Mouse (Mus musculus) CH12.LX (cell line): ENCODE results near the gene Abhd11. TPM values are rescaled to one million over a fixed set of nuclear protein-coding genes. Genes with fewer than 3 reads are reported as not detected.

Source experiments
- DNase-seq: peaks from one replicate; pipeline ENCODE4 v3.0.0-alpha.2; 2013; ENCODE audit errors: extremely low read depth
- H3K27ac ChIP-seq: 2 replicates; pipeline ENCODE4 v1.5.1; 2012; ENCODE audit warnings: low read depth, mild to moderate bottlenecking, control low read depth, moderate library complexity; ENCODE audit not compliant: insufficient read depth
- H3K27me3 ChIP-seq: replicated peaks from 2 replicates; pipeline ENCODE3; 2012; ENCODE audit warnings: inconsistent platforms
- H3K36me3 ChIP-seq, 2 experiments: replicated peaks in 1 of 2; 2 replicates each; pipeline versions ENCODE3 to v1.6.1; 2012; ENCODE audit warnings: inconsistent platforms in 1 of 2, low read length in 1 of 2, mild to moderate bottlenecking in 1 of 2, mixed read lengths in 1 of 2, moderate library complexity in 1 of 2; ENCODE audit not compliant: control insufficient read depth in 1 of 2, insufficient read depth in 1 of 2
- H3K4me1 ChIP-seq, 2 experiments: 2 replicates each; pipeline ENCODE4 v1.6.1; 2012; ENCODE audit warnings: inconsistent platforms in 1 of 2, moderate library complexity in 1 of 2; ENCODE audit not compliant: insufficient read depth in 2 of 2, control insufficient read depth in 1 of 2
- H3K4me2 ChIP-seq: 2 replicates; pipeline ENCODE4 v1.6.1; 2012; ENCODE audit warnings: low read depth, mild to moderate bottlenecking, control low read depth; ENCODE audit not compliant: poor library complexity, insufficient read depth, severe bottlenecking
- H3K4me3 ChIP-seq, 3 experiments: fragments of 150-350 bp in 1 of 3; sonication (generic) in 1 of 3; replicated peaks in 1 of 3; 2 replicates each; pipeline versions ENCODE3 to v1.5.1; 2011 to 2012; ENCODE audit warnings: low read depth in 2 of 3, low read length in 2 of 3, mild to moderate bottlenecking in 2 of 3, moderate library complexity in 2 of 3, control low read depth in 1 of 3, improper control_type of control experiment in 1 of 3, inconsistent platforms in 1 of 3, mixed read lengths in 1 of 3; ENCODE audit not compliant: poor library complexity in 1 of 3
- H3K79me2 ChIP-seq: replicated peaks from 2 replicates; pipeline ENCODE4 v1.6.1; 2012; ENCODE audit warnings: mild to moderate bottlenecking, moderate library complexity; ENCODE audit not compliant: control insufficient read depth, poor library complexity, insufficient read depth, severe bottlenecking; ENCODE audit errors: extremely low read depth
- H3K9ac ChIP-seq: 2 replicates; pipeline ENCODE4 v1.6.1; 2012; ENCODE audit warnings: low read depth, mild to moderate bottlenecking, control low read depth, moderate library complexity; ENCODE audit not compliant: insufficient read depth
- H3K9me3 ChIP-seq: replicated peaks from 2 replicates; pipeline ENCODE3; 2012; ENCODE audit warnings: low read length, inconsistent platforms, mixed read lengths
- BHLHE40 ChIP-seq: IDR thresholded peaks from 2 replicates; pipeline ENCODE4 v1.6.1; 2011; ENCODE audit warnings: mild to moderate bottlenecking, low read depth, low read length, improper control_type of control experiment
- CHD1 ChIP-seq: IDR thresholded peaks from 2 replicates; pipeline ENCODE4 v1.6.1; 2012; ENCODE audit warnings: low read depth, low read length, improper control_type of control experiment, inconsistent platforms
- E2F4 ChIP-seq: IDR thresholded peaks from 2 replicates; pipeline ENCODE4 v1.6.1; 2011; ENCODE audit warnings: low read depth, low read length, improper control_type of control experiment; ENCODE audit not compliant: insufficient replicate concordance
- EP300 ChIP-seq: IDR thresholded peaks from 2 replicates; pipeline ENCODE4 v1.6.1; 2011; ENCODE audit warnings: low read length, improper control_type of control experiment
- GABPA ChIP-seq: IDR thresholded peaks from 2 replicates; pipeline ENCODE4 v1.6.1; 2012; ENCODE audit warnings: low read depth, low read length, improper control_type of control experiment, inconsistent platforms; ENCODE audit not compliant: insufficient replicate concordance
- IRF4 ChIP-seq: IDR thresholded peaks from 2 replicates; pipeline ENCODE4 v1.6.1; 2014; ENCODE audit warnings: low read depth, mild to moderate bottlenecking, inconsistent platforms, low read length, improper control_type of control experiment
- JUN ChIP-seq: IDR thresholded peaks from 2 replicates; pipeline ENCODE4 v1.6.1; 2011; ENCODE audit warnings: low read depth, mild to moderate bottlenecking, low read length, improper control_type of control experiment, moderate library complexity; ENCODE audit not compliant: insufficient read depth
- JUND ChIP-seq: conservative IDR thresholded peaks from 2 replicates; pipeline ENCODE4 v1.6.1; 2011; ENCODE audit warnings: low read depth, low read length, improper control_type of control experiment
- MAFK ChIP-seq: IDR thresholded peaks from 2 replicates; pipeline ENCODE4 v1.6.1; 2011; ENCODE audit warnings: low read length, improper control_type of control experiment; ENCODE audit not compliant: insufficient replicate concordance
- MAZ ChIP-seq: IDR thresholded peaks from 2 replicates; pipeline ENCODE4 v1.6.1; 2012; ENCODE audit warnings: low read depth, mild to moderate bottlenecking, inconsistent platforms, low read length, improper control_type of control experiment, moderate library complexity
- MEF2A ChIP-seq: IDR thresholded peaks from 2 replicates; pipeline ENCODE4 v1.6.1; 2014; ENCODE audit warnings: low read depth, mild to moderate bottlenecking, inconsistent platforms, low read length, improper control_type of control experiment, borderline replicate concordance
- NRF1 ChIP-seq: IDR thresholded peaks from 2 replicates; pipeline ENCODE4 v1.6.1; 2014; ENCODE audit warnings: low read depth, mild to moderate bottlenecking, inconsistent platforms, low read length, improper control_type of control experiment, moderate library complexity
- POLR2AphosphoS2 ChIP-seq: IDR thresholded peaks from 2 replicates; pipeline ENCODE4 v1.6.1; 2011; ENCODE audit warnings: low read depth, low read length, improper control_type of control experiment
- SIN3A ChIP-seq: IDR thresholded peaks from 2 replicates; pipeline ENCODE4 v1.6.1; 2012; ENCODE audit warnings: low read length, improper control_type of control experiment, inconsistent platforms
- TBP ChIP-seq: conservative IDR thresholded peaks from 2 replicates; pipeline ENCODE4 v1.6.1; 2011; ENCODE audit warnings: low read depth, low read length, improper control_type of control experiment
- USF1 ChIP-seq: IDR thresholded peaks from 2 replicates; pipeline ENCODE4 v1.6.1; 2014; ENCODE audit warnings: low read depth, mild to moderate bottlenecking, inconsistent platforms, low read length, improper control_type of control experiment
- USF2 ChIP-seq: conservative IDR thresholded peaks from 2 replicates; pipeline ENCODE4 v1.6.1; 2011; ENCODE audit warnings: low read depth, low read length, improper control_type of control experiment
- ZC3H11A ChIP-seq: IDR thresholded peaks from 2 replicates; pipeline ENCODE4 v1.6.1; 2012; ENCODE audit warnings: low read depth, mild to moderate bottlenecking, inconsistent platforms, low read length, improper control_type of control experiment
- ZKSCAN1 ChIP-seq: IDR thresholded peaks from 2 replicates; pipeline ENCODE4 v1.6.1; 2012; ENCODE audit warnings: low read depth, inconsistent platforms, low read length, improper control_type of control experiment, borderline replicate concordance
- dilution Hi-C: fragments of 300-500 bp; cut with MboI; formaldehyde crosslinking; loops from 2 replicates; pipeline ENCODE4 v1.14.3; 2020; ENCODE audit warnings: low sequenced_read_pairs; ENCODE audit not compliant: extremely low pct_unique_long_range_greater_than_20kb, extremely low pct_ligation_motif_present
- in situ Hi-C: fragments of 300-500 bp; cut with MboI; formaldehyde crosslinking; loops from 3 replicates; pipeline ENCODE4 v1.14.3; 2019; ENCODE audit warnings: low sequenced_read_pairs, low pct_ligation_motif_present, low pct_unique_long_range_greater_than_20kb, mixed read lengths
- polyA plus RNA-seq: library from polyadenylated mRNA; unstranded; fragments of >175 nt; gene quantifications from 2 replicates; pipeline ENCODE4 v1.2.1, GENCODE M21; 2012; ENCODE audit warnings: low read depth; ENCODE audit not compliant: insufficient read length
- total RNA-seq, 2 experiments: library from RNA; depleted of rRNA; stranded (reverse); fragments of 300-350 nt in 1 of 2; fragments of >200 nt in 1 of 2; gene quantifications; 2 replicates each; pipeline ENCODE4 v1.2.3; 2012 to 2014

Gene Abhd11
- total and polyA plus RNA-seq, 3 experiments = 32.1 to 36.6 (median 36.0) TPM

DNA sequence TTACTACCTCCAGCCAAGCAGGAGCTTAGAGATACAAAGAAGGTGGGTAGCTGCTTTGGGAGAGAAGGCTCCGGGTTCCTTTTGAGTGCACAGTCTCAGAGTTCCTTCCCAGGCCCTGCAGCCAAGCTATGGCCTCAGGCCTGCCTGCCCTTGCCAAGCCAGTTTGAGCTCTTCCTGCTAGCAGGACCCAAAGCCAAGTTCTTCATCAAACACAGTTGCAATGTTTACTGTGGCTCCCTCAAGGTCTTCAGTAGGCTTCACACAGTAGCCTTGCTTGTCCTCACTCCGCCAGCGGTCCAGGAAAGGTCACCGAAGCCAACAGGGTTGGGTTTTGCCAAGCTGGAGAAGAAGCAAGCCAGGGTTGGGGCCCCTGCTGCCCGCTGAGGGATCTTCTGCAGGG, 16.4 kb upstream of the Abhd11 start:
- no peak overlapping the region for H3K27ac ChIP-seq
- H3K9me3 ChIP-seq = no peaks in the 10 kb centered on the region
- no peaks in the 10 kb centered on the region for H3K36me3 ChIP-seq
- peaks cover 74% of the 10 kb centered on the region for H3K27me3 ChIP-seq
- H3K4me2 ChIP-seq = no peak overlapping the region
- no peaks in the 10 kb centered on the region for H3K79me2 ChIP-seq
- dilution Hi-C loops (no loop called here), in situ Hi-C loops (no loop called here)
- TF ChIP-seq IRF4 (no peak), CHD1 (no peak), NRF1 (no peak), JUND (no peak), JUN (no peak), TBP (no peak), SIN3A (no peak), MAFK (no peak), ZC3H11A (no peak), ZKSCAN1 (no peak)
- DNase-seq = no peak
- H3K9ac ChIP-seq = no peak overlapping the region
- 0 out of 4 replicates have a peak, but pooled peaks cover 0 to 3% of the 10 kb centered on the region in 2 experiments for H3K4me1 ChIP-seq
- no peak overlapping the region for H3K4me3 ChIP-seq

DNA sequence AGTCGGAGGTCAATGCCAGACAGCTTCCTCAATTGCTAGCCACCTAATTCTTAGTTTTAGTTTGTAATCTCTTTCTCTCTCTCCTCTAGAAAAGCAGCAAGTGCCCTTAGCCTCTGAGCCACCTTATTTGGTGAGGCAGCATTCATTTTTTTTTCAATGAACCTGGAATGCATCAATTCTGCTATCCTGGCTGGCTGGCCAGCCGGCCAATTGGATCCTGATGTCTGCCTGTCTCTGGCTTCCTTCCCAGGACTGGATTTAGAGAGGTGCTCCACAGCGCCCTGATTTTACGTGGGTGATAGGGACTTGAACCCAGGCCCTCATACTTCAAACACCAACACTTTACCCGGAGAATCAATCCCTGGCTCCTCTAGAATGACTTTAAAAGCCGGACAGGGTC, 10.6 kb upstream of the Abhd11 start:
- peaks cover 4 to 8% of the 10 kb centered on the region in 2 experiments for H3K4me1 ChIP-seq
- H3K27ac ChIP-seq = no peak overlapping the region
- H3K27me3 ChIP-seq = peaks cover 62% of the 10 kb centered on the region
- no peak overlapping the region for H3K9ac ChIP-seq
- no peaks in the 10 kb centered on the region for H3K79me2 ChIP-seq
- no peak overlapping the region for H3K4me3 ChIP-seq
- no peak for TF ChIP-seq POLR2AphosphoS2
- no peak for TF ChIP-seq ZC3H11A
- no peak for TF ChIP-seq MEF2A
- no peak for TF ChIP-seq USF1
- TF ChIP-seq E2F4 = no peak
- TF ChIP-seq GABPA = no peak
- no peak for TF ChIP-seq EP300
- no peak for TF ChIP-seq MAZ
- TF ChIP-seq USF2 = no peak
- TF ChIP-seq BHLHE40 = no peak
- TF ChIP-seq IRF4 = no peak
- no peak for TF ChIP-seq SIN3A
- H3K9me3 ChIP-seq = no peaks in the 10 kb centered on the region
- H3K4me2 ChIP-seq = no peak overlapping the region
- H3K36me3 ChIP-seq = no peaks in the 10 kb centered on the region
- DNase-seq = no peak
- dilution Hi-C loops (no loop called here), in situ Hi-C loops (no loop called here)
